In the genomic region with DNA sequence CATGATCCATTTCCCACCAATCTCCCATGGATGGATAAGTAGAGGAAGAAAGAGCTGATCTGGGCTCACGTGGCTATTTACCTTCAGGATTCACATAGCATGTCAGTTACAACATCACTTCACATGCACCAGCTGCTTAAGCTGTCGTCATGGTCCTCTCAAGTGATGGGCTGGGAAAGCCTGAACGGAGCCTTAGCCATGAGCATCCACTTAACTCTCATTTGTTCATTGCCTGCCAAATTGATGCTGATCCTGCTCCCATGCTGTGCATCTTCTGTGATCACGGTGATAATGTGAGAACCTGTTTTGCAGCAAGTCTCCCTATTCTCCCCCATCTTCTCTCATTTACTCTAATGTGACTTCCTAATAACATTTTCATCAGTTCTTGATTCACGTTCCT, we compare ENCODE assay signal across 11 mouse cellular contexts.
"Had no signal": no experiment of that assay in that cellular context is flagged by ENCODE, and none has a peak within 500 bp of the region (broad histone marks: within the 10 kb centered on the region; RNA-seq: fewer than 3 reads in every experiment).

No protein-coding gene starts in this region.

- DNase-seq: kidney, adult 8-10 months; kidney, postnatal 25 days; lung, adult 18-20 months; right cerebral cortex, postnatal 4 days; spleen, adult 18-20 months; thymus, adult 18-20 months; thymus, postnatal 14 days had no signal

- H3K27ac ChIP-seq: limb, embryonic 13.5 days; liver, embryonic 14.5 days; midbrain, embryonic 10.5 days; midbrain, embryonic 15.5 days had no signal

- H3K9me3 ChIP-seq: limb, embryonic 13.5 days; midbrain, embryonic 10.5 days; midbrain, embryonic 15.5 days had no signal

- H3K36me3 ChIP-seq: limb, embryonic 13.5 days; midbrain, embryonic 10.5 days; midbrain, embryonic 15.5 days had no signal

- H3K27me3 ChIP-seq: midbrain, embryonic 15.5 days had no signal

- ATAC-seq: midbrain, embryonic 15.5 days had no signal

- H3K4me3 ChIP-seq: limb, embryonic 13.5 days; midbrain, embryonic 10.5 days; midbrain, embryonic 15.5 days had no signal

- H3K9ac ChIP-seq: limb, embryonic 13.5 days; liver, embryonic 14.5 days; midbrain, embryonic 15.5 days had no signal

- H3K4me2 ChIP-seq: limb, embryonic 13.5 days; midbrain, embryonic 15.5 days had no signal

- H3K4me1 ChIP-seq: limb, embryonic 13.5 days; midbrain, embryonic 15.5 days had no signal
